Mouse (Mus musculus): ENCODE data around the gene Kcna4.

DNA sequence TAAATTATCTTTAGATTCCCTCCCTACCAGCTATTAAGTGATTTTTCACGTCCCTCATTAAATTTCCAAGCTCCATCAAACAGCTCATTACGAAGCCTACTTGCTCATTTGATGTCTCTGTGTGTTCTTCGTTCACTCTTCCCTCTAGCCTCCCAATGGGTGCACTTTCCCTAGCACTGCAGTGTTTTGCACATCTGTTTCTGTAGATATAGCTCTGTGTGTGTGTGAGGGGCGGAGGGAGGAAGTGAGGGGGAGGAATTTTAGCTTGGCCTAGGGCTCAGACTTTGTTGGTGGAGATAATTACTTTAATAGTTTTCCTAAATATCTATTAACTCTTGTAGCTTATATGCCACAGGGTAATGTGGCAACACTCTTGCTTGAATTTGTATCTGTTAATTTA lies 54.4 kb downstream of the Kcna4 start:
- TF ChIP-seq CTCF (IDR thresholded peaks at IDR 0.05; ENCODE audit: borderline replicate concordance, insufficient read depth, low read depth, low read length), result no peak
- TF ChIP-seq POLR2A (IDR thresholded peaks at IDR 0.05; ENCODE audit: borderline replicate concordance, insufficient read depth, low read length), result no peak

Measured in cerebellum, adult 2 months (tissue).